Mouse (Mus musculus) midbrain, embryonic 15.5 days (tissue): Measurements from ENCODE around the gene Gramd1a. TPM values are rescaled to one million over a fixed set of nuclear protein-coding genes. Genes with fewer than 3 reads are reported as not detected.

Experiments
- ATAC-seq: fragments of 200-750 bp; cut with Nextera tagmentation; replicated peaks from 2 replicates; pipeline ENCODE4 v1.8.0; 2017; ENCODE audit warnings: moderate TSS enrichment
- H3K27ac ChIP-seq: fragments of 300-500 bp; sonication (generic); 2 replicates; pipeline ENCODE4 v1.5.1; 2015; ENCODE audit warnings: mild to moderate bottlenecking, inconsistent platforms
- H3K27me3 ChIP-seq: fragments of 300-500 bp; sonication (generic); replicated peaks from 2 replicates; pipeline ENCODE4 v1.6.1; 2015; ENCODE audit warnings: inconsistent platforms
- H3K36me3 ChIP-seq: fragments of 300-500 bp; sonication (generic); replicated peaks from 2 replicates; pipeline ENCODE4 v1.6.1; 2015; ENCODE audit warnings: inconsistent platforms
- H3K4me1 ChIP-seq: fragments of 300-500 bp; sonication (generic); 2 replicates; pipeline ENCODE4 v1.6.1; 2015; ENCODE audit warnings: inconsistent platforms
- H3K4me2 ChIP-seq: fragments of 300-500 bp; sonication (generic); 2 replicates; pipeline ENCODE4 v1.6.1; 2015; ENCODE audit warnings: inconsistent platforms, mild to moderate bottlenecking, moderate library complexity
- H3K4me3 ChIP-seq: fragments of 300-500 bp; sonication (generic); 2 replicates; pipeline ENCODE4 v1.5.1; 2015; ENCODE audit warnings: mild to moderate bottlenecking, inconsistent platforms
- H3K9ac ChIP-seq: fragments of 300-500 bp; sonication (generic); 2 replicates; pipeline ENCODE4 v1.6.1; 2015; ENCODE audit warnings: mild to moderate bottlenecking, inconsistent platforms
- H3K9me3 ChIP-seq: fragments of 300-500 bp; sonication (generic); 2 replicates; pipeline ENCODE4 v1.6.1; 2016; ENCODE audit warnings: inconsistent platforms
- WGBS: fragments of 180-500 bp; shearing (Covaris S2); methylation state at CpG from one replicate; pipeline ENCODE4 v1.1.7; 2015; ENCODE audit warnings: mixed read lengths; 5-methylcytosine and 5-hydroxymethylcytosine counted together
- polyA plus RNA-seq: library from polyadenylated mRNA; unstranded; fragments of >200 nt; fragmentation: Nextera tagmentation; extraction: Ambion mirVana; gene quantifications from 2 replicates; pipeline ENCODE4 v1.2.1, GENCODE M21; 2015

The Gramd1a gene
- polyA plus RNA-seq, 1 experiment from 2014 or later, result 274 TPM

DNA sequence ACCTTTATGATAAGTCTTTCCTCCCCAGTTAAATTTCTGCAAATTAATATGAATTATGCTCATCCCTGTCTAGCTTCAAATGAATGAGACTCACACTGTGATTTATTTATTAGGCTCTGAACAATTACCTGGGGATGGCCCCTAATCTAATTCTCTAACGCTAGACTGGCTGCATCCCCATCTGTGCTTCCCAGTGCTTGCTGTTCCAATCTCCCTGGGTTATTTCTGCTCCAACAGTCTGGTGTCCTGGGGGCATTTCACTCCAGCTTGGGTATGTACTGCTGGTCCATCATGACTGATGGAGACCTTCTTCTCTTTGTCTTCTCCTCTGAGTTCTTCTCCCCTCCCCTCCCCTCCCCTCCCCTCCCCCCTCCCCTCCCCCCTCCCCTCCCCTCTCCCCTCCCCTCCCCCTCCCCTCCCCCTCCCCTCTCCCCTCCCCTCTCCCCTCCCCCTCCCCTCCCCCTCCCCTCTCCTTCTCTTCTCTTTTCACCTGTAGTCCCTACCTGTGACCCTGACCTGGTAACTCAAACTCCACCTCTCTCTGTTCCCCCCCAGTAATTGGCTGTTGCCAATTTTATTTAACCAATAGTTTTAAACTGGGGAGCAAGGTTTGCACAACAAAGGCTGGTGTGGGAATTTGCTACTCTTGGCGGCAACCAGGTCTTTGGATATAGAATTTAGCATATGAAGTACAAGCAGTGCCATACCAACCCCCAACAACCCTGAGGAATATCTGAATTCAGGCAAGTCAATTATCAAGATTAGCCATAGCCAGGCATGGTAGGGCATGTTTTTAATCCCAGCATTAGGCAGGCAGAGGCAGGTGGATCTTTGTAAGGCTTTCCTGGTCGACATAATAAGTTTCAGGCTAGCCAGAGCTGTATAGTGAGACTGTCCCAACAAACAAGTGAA lies 8.2 kb upstream of the Gramd1a start:
- H3K27me3 ChIP-seq, result no peaks in the 10 kb centered on the region
- no peaks in the 10 kb centered on the region for H3K4me1 ChIP-seq
- H3K9me3 ChIP-seq, result no peaks in the 10 kb centered on the region
- 60% methylated on average over 3 of the region's 3 CpGs for WGBS
- no peak for ATAC-seq
- no peak overlapping the region for H3K27ac ChIP-seq
- no peaks in the 10 kb centered on the region for H3K36me3 ChIP-seq
- no peak overlapping the region for H3K4me3 ChIP-seq
- no peak overlapping the region for H3K9ac ChIP-seq
- H3K4me2 ChIP-seq, result no peak overlapping the region

DNA sequence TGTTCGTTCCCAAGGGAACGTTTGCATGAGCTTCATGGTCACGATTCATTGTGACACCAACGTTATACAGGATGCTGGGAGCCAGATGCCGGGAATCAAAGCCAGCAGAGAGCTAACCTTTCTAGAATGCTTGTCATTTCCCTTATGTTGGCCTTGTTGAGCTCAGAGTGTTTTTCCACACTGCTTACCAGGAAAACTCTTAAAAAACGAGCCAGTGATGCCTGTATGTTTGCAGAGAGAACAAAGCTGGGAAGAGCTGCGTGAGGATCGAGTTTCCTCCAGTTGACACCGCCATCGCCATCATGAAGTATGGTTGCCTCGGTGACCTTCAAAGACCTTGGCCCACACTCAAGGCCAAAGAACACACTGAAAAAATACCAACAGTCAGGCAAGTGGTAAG lies 6.6 kb upstream of the Gramd1a start:
- no peak for ATAC-seq
- no peaks in the 10 kb centered on the region for H3K36me3 ChIP-seq
- no peaks in the 10 kb centered on the region for H3K4me1 ChIP-seq
- H3K27ac ChIP-seq, result no peak overlapping the region
- no peak overlapping the region for H3K4me3 ChIP-seq
- WGBS, result 70% methylated on average over 11 of the region's 11 CpGs
- H3K9ac ChIP-seq, result no peak overlapping the region
- H3K4me2 ChIP-seq, result no peak overlapping the region
- no peaks in the 10 kb centered on the region for H3K9me3 ChIP-seq
- H3K27me3 ChIP-seq, result no peaks in the 10 kb centered on the region

DNA sequence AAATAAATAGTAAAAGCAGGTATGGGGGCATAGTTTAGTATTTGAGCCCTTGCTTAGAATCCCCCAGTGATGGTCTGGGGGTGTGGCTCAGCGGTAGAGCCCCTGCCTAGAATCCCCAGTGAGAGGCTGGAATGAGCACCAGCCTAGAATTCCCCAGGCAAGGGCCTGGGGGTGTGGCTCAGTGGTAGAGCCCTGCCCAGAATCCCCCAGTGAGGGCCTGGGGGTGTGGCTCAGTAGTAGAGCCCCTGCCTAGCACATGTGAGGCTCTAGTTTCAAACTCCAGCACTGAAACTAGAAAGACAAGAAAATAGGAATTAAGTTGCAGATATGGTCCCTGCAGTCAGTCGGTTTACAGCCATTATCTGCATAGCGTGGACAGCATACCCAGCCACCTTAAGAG lies 6.1 kb upstream of the Gramd1a start:
- Histone ChIP-seq H3K36me3 (no peaks in the 10 kb centered on the region), H3K4me1 (no peaks in the 10 kb centered on the region), H3K4me3 (no peak overlapping the region), H3K9me3 (no peaks in the 10 kb centered on the region), H3K4me2 (no peak overlapping the region), H3K27me3 (no peaks in the 10 kb centered on the region), H3K9ac (no peak overlapping the region), H3K27ac (no peak overlapping the region)
- 54% methylated on average over 3 of the region's 3 CpGs for WGBS
- no peak for ATAC-seq

DNA sequence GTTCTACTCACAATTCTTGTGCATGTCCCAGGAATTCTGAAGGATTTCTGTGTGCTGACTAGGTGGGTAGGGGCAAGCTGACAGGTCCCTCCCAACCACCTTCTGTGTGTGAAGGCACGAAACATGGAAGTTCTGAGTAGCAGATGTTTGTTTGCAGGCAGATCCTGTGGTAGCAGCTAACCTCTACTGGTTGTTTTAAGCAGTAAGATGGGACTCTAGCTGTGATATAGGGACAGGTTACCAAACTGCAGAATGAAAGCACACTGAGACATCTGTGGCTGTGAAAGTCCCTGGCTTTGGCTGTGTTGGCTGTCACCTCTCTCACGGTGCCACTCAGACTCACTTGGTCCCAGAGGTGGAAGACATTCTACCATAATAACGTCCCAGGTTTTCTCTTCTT lies 5.5 kb upstream of the Gramd1a start:
- no peak overlapping the region for H3K9ac ChIP-seq
- WGBS, result 86% methylated on average over 3 of the region's 3 CpGs
- no peak overlapping the region for H3K4me2 ChIP-seq
- H3K36me3 ChIP-seq, result no peaks in the 10 kb centered on the region
- no peak for ATAC-seq
- H3K27ac ChIP-seq, result no peak overlapping the region
- no peaks in the 10 kb centered on the region for H3K9me3 ChIP-seq
- H3K4me1 ChIP-seq, result no peaks in the 10 kb centered on the region
- H3K4me3 ChIP-seq, result no peak overlapping the region
- H3K27me3 ChIP-seq, result no peaks in the 10 kb centered on the region

DNA sequence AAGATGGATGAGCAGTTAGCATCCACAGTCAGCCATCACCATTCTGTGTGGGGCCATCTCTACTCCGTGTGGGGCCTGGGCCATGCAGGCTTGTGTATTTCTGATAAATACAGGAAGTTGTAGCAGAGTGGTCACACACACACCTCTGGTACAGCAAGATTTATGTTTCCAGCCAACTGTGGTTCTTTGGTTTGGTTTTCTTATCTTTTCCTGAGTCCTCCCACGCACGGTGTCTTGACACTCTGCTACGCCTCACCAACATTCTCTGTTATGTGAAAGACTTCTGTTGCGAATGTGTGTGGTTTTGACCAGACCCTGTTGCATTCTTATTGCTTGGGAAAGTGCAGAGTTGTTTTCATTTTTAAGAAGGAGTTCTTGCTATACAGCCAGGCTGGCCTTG lies 5.1 kb upstream of the Gramd1a start:
- Histone ChIP-seq H3K9ac (no peak overlapping the region), H3K27ac (no peak overlapping the region), H3K36me3 (no peaks in the 10 kb centered on the region), H3K4me2 (no peak overlapping the region), H3K27me3 (no peaks in the 10 kb centered on the region), H3K9me3 (no peaks in the 10 kb centered on the region), H3K4me1 (no peaks in the 10 kb centered on the region), H3K4me3 (no peak overlapping the region)
- 93% methylated on average over 5 of the region's 5 CpGs for WGBS
- no peak for ATAC-seq

DNA sequence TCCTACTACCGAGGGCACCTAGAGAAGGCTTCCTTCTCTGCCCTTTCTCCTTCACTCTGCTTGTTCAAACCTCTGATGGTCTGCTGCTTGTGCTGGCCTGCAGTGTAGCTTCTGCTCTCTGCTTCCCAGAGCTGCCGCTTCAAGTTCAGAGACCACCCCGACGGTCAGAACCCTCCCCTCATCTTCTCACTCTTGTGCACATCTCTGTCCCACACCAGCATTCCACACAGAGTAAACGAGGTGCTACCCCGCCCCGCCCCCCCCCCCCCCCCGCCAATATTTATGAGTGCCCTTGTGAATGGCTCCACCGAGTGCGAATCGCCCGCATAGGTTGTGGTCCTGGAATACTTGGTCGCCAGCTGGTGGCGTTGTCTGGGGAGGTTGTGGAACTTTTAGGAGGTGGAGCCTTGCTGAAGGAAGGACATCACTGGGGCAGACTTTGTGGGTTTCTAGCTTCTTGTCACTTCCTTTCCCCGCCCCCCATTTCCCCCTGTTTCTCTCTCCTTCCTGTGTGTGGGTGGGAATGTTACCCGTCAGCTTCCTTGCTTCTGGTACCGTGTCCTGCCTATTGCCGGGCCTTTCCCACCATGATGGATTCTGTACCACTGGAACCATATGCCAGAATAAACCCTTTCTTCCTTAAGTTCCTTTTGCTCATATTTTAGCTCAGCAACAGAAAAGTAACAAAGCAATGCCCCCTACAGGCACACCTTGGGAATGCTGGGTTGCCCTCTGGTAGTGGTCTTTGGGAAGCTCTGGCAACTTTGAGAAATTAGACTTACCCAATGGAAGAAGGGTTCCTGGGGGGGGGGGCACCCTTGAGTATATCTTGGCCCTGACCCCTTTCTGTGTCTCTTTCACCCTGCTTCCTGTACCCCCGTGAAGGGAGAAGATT lies 585 bp upstream of the Gramd1a start:
- Histone ChIP-seq H3K27me3 (no peaks in the 10 kb centered on the region), H3K4me2 (no peak overlapping the region), H3K9me3 (no peaks in the 10 kb centered on the region), H3K9ac (no peak overlapping the region), H3K4me3 (no peak overlapping the region), H3K4me1 (peaks cover 8% of the 10 kb centered on the region), H3K27ac (no peak overlapping the region), H3K36me3 (no peaks in the 10 kb centered on the region)
- 52% methylated on average over 17 of the region's 19 CpGs for WGBS
- ATAC-seq, result no peak

DNA sequence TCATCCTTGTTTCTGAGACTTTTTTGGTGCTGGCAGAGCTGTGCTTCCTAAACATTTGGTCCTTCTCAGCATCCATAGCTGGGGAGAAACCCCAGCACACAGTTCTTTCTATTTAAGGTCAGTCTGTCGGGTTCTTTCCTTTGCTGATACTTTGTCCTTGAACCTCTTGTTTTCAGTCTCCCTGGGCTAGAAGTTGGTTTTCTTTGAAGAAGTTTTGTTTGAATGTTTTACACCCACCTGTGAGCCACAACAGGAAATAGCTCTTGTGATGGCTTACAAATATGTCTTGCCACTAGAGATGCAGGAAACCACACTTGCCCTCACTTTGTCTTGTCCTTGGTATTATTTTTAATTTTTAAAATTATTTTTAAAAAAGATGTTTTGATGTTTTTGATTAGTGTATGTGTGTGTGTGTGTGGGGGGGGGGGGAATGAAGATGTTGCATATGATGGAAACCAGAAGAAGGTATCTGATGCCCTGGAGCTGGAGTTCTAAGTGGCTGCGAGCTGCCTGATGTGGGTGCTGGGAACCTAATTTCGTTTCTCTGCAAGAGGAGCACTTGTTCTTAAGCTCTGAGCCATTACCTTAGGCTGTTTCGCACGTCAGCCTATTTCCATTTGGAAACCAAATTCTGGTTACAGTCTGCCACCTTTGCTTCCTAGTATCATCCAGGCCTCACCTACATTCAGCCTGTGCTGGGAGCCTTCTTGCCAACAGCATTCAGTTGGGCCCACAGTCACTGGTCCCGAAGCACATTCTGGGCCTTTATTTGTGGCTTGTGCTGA lies 2.0 kb downstream of the Gramd1a start:
- Histone ChIP-seq H3K4me2 (no peak overlapping the region), H3K27me3 (no peaks in the 10 kb centered on the region), H3K4me3 (no peak overlapping the region), H3K9me3 (no peaks in the 10 kb centered on the region), H3K9ac (no peak overlapping the region), H3K4me1 (peaks cover 8% of the 10 kb centered on the region), H3K27ac (no peak overlapping the region), H3K36me3 (no peaks in the 10 kb centered on the region)
- WGBS, result 90% methylated on average over 6 of the region's 6 CpGs
- no peak for ATAC-seq

DNA sequence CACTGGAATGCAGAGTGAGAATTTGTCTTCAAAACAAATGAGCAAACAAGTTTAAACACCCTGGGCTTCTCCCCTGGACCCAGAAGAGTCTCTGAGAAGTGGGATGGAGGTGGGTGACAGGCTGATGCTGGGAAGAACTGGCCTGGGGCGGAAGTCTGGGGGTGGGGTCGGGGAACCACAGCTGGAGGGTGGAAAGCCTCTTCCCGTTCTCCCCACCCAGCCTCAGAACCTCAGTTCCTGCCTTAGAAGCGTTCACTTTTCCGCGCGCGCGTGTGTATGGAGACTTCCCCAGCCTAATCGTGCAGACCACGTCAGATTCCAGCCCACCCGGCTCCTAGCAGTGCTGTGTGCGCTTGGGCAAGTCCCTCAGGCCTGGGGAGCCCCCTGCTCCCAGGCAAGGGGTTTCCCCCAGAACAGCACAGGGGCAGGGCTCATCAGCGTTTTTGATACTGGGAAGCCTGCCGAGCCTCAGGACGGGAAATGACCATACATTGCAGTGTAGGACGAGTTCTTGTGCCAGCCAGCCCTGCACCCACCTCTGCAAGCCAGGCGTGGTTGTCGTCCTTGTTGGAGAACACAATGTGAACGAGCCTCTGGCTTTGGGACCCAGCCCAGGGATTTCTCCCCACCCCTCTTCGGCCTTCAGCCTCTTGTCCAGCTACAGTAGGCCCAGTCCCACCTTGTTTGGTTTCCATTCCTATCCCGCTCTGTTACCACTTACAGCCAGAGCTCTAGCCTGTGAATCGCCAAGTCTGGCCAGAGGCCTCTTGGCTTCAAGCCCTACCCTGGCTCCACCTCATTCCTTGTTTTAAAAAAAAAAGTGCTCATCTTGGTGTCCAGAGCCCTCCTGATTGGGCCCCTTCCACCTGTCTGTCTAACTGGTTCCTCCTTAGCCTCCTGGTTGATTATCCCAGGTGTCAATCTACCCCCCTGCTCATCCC lies 4.1 kb downstream of the Gramd1a start:
- Histone ChIP-seq H3K27ac (peak overlapping the region; percentile 93), H3K4me1 (peaks cover 27% of the 10 kb centered on the region), H3K9ac (peak overlapping the region; percentile 90), H3K27me3 (no peaks in the 10 kb centered on the region), H3K9me3 (no peaks in the 10 kb centered on the region), H3K4me3 (peak overlapping the region; percentile 63), H3K4me2 (peak overlapping the region; percentile 75), H3K36me3 (no peaks in the 10 kb centered on the region)
- WGBS, result 13% methylated on average over 23 of the region's 23 CpGs
- peak; percentile 55 for ATAC-seq

DNA sequence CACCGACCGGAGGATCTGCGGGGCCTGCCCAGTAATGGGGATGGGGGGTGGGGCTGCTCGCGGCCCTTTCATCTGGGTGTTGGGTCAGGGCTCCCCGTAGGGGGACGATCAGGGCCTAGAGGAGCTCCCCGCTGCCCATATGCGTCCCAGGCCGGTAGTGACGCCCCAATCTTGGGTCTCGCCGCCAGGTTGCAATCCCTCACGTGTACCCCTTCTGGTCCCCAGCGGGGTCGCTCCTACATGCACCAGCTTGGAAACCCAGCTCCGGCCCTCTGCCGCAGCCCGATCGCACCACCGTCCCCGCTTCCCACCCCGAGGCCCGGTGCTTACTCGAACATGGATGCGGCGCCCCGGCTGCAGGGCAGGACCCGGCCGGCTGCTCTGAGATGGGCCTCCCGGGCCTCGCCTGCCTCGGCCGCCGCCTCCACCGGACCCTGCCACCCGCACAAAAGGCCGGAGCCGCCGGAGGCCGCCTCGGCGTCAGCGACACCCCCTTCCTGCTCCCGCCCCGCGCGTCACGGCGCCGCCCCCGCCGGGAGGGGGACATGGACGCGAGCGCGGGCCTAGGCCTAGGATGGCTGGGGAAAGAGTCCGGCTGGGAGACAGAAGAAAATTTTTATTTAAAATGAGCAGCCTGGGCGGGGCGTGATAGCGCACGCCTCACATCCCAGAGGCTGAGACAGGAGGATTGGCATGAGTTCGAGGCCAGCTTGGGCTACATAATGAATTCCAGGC lies 5.0 kb downstream of the Gramd1a start:
- H3K4me2 ChIP-seq, result peak overlapping the region; percentile 75
- H3K36me3 ChIP-seq, result no peaks in the 10 kb centered on the region
- H3K27ac ChIP-seq, result peak overlapping the region; percentile 93
- H3K27me3 ChIP-seq, result no peaks in the 10 kb centered on the region
- WGBS, result under 1% methylated on average over 63 of the region's 63 CpGs
- peak overlapping the region; percentile 63 for H3K4me3 ChIP-seq
- peaks cover 27% of the 10 kb centered on the region for H3K4me1 ChIP-seq
- ATAC-seq, result peak; percentile 77
- peak overlapping the region; percentile 90 for H3K9ac ChIP-seq
- H3K9me3 ChIP-seq, result no peaks in the 10 kb centered on the region

DNA sequence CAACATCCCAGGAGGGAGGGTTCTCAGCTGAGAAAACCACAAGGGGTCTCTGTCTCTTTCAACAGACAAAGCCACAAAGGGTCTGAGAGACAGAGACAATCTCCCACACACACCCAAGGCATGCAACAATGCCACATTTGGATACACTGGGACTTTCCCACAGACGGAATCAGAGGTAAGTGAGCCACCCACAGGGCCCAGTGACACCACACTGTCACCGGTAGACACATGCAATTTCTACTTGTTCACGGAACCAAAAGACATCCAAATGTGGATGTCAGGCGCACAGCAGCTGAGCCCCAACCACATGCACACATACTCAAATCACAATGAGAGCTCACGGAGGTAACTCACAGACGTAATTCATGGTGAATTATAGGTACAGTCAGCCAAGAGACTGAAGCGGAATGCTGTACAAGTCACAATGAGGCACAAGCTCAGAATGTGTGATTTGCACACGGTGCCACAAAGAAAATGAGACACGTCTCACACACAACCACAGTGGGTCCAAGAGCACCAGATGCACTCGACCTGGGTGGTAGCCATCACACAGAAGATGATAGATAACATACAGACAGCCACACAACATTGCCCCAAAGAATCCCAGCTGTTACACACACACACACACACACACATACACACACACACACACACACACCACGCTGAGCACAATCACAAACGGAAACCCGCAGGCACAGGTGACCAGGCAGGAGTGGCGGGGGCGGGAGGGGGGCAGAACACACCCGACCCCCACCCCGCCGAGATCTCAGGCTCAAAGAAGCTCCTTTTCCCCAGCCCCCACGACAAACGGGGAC lies 5.7 kb downstream of the Gramd1a start:
- Histone ChIP-seq H3K4me3 (peak overlapping the region; percentile 63), H3K27me3 (no peaks in the 10 kb centered on the region), H3K36me3 (no peaks in the 10 kb centered on the region), H3K9ac (peak overlapping the region; percentile 90), H3K9me3 (no peaks in the 10 kb centered on the region), H3K27ac (peak overlapping the region; percentile 93), H3K4me2 (peak overlapping the region; percentile 75), H3K4me1 (peaks cover 27% of the 10 kb centered on the region)
- peak; percentile 18 for ATAC-seq
- 1% methylated on average over 20 of the region's 20 CpGs for WGBS
